Mouse (Mus musculus) adrenal gland, adult (tissue): ENCODE data around the gene Tbx3.
A peak's percentile ranks its signal among the peaks of the same experiment; 100 is the strongest.

Experiments used
- DNase-seq, 2 experiments: peaks; one replicate each; pipeline ENCODE4 v3.0.0; 2022 to 2023; ENCODE audit warnings: low spot score in 1 of 2; ENCODE audit not compliant: inconsistent age in 2 of 2

Gene Tbx3

DNA sequence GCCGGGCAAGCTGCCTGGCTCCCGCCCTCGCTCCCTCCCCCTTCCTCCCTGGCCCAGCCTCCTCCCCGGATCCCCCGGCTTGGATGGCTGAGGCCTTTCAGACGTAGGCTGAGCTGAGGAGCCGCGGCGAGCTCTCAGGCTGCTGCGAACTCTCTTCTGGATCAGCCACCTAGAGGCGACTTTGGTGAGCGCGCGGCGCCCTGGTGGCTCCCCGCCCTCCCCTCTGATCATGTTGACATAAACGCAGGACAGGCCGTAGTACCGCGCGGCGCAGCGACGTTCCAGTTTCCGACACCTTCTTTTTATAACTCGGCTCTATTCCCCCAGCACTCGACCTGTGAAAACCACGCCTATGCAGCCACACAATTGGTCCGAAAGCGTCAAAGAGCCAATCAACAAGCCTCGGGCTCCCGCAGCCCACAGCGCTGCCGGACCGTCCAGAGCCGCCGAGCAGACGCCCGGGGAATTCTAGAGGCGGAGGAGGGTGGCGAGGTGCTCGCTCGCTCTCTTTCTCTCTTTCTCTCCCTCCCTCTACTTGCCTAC, at the start of gene Tbx3:
Gene Tbx3, plus strand, starts transcription at position 104 of the 543 bp plus-strand sequence.
- peak; percentile 97 to 99 for DNase-seq

DNA sequence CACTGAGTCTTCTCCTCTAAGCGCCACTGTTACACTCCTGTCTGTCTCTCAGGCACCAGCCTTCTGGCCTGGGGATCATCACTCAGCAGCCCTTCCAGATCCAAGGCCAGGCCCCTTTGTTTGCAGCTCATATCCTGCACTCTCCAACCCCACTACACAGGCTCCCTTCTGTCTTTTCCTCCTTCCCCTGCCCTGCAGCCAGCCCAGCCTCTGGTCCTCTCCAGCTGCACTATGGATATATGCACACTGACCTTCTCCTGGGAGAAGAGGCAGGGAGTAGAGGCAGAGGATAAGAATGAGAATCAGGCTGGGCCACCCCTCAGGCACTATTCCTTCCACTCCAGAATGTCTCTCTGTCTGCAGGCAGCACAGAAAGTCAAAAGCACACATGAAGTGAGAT, 48.4 kb upstream of the Tbx3 start:
- DNase-seq = peak; percentile 63 to 76

DNA sequence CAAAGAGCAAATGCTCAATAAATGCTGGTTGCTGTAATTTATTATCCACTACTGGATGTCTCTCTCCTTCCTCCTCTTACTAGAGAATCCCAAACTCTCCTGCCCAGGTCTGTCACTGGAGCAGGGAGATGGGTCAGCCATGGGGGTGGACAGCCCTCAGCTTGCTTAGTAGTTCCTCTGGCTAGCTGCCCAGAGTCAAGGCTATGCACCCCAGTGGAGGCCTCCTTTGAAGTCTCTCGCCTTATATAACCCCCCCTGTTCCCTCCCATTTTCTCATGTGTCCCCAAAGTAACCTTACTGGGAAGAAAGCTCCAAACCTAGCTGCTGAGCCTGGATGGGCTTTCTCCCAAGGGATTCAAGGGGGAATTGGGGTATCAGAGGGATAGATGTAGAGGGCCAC, 45.9 kb upstream of the Tbx3 start:
- peak; percentile 94 to 96 for DNase-seq

DNA sequence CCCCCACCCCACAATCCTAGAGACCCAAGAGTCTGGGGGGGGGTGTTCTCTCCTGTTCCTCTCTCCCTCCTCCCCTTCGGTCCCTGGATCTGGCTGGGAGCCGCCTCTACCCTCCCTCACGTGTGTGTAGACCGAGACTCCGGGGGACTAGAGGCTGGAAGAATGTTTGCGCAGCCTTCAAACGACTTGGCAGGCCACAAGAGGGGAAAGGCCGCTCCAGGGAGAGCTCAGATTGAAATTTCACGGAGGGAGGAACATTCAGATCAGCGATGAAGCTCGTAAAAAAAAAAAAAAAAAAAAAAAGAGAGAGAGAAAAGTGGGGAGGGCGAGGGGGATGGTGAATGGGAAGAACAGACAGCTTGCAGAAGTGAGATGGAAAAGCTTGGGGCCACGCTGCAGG, 44.9 kb upstream of the Tbx3 start:
- DNase-seq = peak; percentile 89 to 90

DNA sequence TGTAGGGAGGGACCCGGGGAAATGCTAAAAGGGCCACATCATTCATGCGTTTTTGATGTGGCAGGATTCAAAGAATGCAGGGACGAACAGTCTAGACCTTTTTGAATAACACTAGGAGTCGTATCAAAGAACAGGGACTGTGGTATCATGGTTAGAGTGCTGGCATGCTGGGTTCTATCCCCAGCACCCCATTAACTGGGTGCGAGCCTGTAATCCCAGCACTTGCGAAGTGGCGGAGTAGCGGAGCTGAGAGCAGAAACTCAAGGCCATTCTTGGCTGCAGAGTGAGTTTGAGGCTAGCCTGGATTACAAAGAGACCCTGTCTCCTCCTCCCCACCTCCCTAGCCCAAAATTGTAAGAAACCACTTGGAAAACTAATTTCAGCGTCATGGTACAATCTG, 44.3 kb upstream of the Tbx3 start:
- no peak for DNase-seq

DNA sequence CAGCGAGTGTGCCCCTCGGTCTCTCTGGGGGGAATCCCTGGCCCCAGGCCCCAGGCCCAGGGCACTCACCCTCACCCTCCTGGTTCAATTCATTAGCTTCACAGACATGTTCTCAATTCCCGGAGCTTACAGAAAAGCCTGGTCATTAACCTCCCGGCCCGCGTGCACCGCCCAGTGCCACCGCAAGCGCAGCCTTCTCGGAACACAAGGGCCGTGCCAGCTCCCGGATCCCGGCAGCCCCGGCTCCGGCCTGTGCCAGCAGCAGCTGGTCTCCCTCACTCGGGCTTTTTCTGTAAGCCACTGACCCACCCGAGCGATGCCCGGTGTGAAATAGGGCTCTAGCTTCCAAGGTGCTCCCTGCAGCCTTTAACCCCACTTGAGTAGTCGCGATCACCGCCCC, 43.8 kb upstream of the Tbx3 start:
- DNase-seq = peak; percentile 78 to 91

DNA sequence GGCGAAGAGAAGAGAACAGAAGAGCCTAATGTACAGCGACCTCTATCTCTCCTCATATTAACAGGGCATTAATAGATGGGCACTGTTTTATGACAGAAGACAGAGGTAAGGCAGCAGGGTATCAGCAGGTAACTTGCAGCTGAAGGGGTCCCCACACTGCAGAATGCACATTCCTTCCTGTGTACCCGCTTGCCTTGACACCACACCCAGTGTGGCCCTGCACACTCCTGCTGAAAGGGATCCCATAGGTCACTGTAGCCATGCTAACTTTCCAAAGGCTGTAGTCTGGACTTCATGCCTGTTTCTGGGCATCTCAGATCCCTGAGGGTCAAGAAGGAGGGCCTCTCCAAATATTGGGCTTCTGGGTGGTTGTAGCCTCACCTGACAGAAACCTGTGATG, 42.4 kb upstream of the Tbx3 start:
- DNase-seq = peak in 1 of 2 experiments; percentile 55

DNA sequence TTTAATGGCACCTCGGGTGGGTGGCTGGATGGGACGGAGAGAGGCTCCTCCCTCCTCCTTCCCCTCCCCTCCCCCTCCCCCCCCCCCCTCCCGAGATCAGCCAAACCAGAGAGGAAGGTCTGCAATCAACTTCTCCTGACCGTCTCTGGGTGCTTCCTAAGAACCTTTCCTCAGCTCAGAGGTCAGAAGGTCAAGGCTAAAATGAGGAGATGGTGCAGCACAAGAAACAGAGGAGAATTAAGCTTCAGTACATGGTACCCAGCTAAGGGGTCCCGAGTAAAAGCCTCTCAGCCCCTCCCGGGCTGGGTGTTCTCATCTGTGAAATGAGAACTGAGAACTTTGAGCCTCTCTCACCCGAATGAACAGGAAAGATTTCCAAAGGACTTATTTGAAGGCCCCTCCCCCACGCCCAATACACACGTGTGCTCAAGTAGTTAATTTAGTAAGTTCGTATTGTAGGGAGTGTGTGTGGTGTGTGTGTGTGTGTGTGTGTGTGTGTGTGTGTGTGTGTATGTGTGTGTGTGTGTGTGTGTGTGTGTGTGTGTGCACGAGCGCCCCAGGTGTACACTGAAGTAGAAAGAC, 41.6 kb upstream of the Tbx3 start:
- peak in 1 of 2 experiments; percentile 70 for DNase-seq

DNA sequence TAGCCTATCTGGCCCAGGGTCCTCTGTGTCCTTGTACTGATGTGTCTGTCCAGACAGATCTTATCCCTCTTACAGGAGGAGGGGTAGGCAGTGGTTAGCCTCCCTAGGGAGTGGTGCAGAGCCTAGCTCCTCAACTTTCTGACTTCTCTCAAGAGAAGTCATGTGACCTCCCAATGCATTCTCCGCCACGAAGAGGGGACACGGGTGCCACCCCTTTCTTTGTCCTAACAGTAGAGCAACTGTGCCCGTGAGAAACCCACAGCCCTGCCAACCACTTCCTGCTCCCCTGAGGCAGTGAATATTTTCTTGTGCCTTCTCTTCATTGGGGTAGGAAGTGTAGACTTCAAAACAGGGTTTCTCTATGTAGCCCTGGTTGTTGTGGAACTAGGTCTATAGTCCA, 36.9 kb upstream of the Tbx3 start:
- DNase-seq = peak in 1 of 2 experiments; percentile 33

DNA sequence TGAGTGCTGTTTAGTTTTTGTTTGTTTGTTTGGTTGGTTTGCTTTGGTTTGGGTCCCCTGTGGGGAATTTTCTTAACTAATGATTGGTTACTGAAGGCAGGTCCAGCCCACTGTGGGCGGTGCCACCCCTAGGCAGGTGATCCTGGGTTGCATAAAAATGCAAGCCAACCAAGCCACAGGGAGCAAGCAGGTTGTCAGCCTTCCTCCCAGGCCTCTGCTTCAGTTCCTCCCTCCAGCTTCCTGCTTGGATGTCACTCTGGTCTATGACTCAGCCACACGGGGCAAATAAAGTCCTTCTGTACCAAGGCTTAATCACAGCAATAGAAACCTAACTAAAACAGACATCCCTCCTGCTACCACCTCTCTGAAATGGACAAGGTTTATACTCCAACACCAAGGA, 35.6 kb upstream of the Tbx3 start:
- DNase-seq = peak; percentile 76 to 83

DNA sequence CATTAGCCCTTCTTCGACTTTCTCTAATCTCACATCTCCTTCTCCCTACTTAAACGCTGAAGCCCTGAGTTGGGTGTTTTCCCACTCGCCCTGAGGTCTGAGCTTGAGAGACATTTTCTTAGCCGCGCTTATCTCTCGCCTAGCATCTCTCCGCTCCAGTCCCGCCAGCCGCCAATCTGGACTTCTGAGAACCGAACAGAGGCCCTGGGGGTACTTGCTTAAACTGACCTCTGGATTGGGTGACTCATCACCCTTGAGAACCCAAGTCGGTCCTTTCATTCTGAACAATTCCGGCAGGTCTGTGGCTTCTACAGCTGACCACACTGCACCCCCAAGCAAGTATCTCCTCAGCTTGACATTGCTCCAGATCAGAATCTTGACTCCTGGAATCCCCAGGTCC, 32.2 kb upstream of the Tbx3 start:
- peak; percentile 68 to 89 for DNase-seq

DNA sequence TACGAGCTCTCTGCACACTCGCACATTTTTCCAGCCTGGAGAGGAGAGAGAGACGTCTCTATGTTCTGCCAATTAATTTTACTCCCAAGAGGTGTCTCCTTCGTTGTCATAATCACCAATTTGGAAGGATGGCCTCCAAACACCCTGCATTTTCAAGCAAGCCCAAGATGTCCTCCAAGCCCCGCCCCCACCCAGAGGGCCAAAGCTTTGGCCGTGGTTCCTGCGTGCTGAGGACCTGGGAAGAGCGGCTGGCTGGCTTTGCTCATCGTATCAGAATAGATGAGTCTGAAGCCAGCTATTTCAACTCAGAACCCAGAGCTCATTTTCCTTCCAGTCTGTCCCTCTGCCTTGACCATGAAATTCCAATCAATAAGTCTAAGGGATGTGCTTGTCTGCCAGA, 29.4 kb upstream of the Tbx3 start:
- DNase-seq = no peak

DNA sequence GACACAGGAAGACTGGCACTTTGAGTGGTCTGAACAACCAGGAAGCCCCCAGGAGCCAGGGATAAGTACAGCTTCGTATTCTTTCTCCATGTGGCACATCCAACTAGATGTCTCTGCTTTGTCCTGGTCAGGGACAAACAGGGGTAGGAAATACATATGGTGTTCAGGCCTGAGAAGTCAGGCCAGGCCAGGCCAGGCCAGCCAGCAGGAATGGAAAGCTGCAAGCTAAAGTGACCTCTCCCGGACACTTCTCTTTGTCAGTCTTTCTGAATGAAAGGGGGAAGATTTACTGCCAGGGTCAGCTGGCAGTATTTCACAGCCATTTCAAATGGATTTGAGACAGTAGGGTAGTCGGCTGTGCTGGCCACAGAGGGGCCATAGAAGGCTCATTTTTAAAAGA, 28.8 kb upstream of the Tbx3 start:
- DNase-seq = peak in 1 of 2 experiments; percentile 79

DNA sequence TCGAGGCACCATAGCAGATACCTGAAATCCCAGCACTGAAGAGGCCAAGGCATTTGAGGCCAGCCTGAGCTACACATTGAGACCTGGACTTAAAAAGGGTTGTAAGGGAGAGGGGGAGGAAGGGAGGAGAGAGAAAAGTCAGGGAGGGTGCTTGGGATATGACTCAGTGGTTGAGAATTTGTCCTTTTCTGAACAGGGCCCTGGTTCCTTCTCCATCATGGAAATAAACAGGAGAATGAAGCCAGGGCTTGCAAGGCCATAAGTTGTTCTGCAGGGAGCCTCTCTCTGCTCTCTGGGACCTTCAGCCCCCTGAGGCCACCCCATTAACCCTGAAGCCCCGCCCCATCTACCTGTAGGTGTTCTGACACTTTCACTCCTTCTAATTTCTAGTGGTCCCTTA, 23.5 kb upstream of the Tbx3 start:
- peak; percentile 59 to 84 for DNase-seq

DNA sequence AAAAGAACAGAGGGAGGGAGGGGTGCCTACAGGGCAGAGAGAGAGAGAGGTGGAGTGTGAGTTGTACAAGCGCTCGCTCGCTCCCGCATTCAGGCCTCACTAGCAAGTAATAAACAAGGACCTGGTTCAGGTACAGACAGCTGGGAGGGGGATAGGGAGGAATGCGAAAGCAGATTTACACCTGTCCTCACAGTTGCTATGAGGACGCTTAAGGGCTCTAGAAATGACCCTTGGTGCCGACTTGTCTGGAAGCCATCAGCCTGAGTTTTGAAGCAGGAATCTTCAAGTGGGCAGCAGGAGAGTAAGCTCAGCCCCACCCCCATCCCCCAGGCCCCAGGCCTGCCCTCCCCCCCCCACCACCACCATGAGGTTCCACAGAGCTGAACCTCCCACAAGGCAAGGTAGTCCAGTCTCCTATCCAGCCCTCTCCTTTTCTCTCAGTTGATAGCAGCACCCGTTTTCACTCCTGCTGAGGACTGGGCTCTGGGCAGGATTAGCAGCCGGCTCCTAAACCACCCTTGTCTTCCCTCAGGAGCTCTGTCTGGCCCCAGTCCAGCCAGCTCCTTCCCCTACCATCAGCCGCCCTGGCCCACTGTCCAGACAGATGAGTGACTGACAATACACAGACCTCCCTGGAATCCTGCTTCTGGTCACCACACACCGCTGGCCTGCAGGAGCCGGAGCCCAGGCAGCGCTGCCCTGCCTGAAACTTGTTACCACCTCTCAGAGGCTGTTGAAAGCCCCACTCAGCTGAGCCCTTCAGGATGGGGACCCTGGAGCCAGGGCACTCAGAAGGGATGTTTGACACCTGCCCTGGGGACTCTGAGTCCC, 19.1 kb upstream of the Tbx3 start:
- peak in 1 of 2 experiments; percentile 61 for DNase-seq

DNA sequence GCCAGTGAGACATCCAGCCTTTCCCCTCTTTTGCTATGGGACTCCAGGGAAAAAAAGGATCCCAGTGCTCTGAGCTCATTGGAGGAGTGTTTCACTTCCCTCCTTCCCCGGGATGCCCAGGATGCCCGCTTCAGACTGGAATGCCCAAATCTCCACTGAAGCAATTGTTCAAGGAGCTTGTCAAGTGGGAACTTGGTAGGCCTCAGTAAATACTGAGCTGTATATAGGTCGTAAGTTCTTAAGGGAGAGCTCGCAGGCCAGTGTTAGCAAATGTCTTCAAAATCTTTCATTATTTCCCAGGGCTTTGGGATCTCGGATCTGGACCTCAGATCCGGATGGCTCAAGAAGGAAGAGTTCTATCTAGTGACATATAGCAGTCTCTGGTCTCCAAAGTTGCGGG, 14.1 kb upstream of the Tbx3 start:
- DNase-seq = no peak

DNA sequence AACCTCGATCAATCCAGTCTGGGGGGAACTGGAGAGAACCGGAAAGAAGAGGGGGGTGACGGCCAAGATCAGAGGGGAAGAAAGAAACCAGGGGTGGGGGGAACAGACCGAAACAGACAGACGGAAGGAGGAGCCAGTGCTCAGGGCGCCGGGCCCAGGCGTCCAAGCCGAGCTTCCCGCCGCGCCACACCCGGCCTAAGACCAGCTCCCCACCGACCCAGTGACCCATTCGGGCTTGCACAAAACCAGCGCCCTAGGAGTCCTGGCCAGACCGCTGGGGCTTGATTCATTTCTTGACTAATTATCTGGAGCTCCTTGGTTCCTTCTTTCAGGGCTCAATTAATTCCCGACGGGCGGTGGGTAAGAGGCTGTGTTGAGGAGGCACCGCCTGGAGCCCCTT, 13.6 kb upstream of the Tbx3 start:
- DNase-seq = no peak

DNA sequence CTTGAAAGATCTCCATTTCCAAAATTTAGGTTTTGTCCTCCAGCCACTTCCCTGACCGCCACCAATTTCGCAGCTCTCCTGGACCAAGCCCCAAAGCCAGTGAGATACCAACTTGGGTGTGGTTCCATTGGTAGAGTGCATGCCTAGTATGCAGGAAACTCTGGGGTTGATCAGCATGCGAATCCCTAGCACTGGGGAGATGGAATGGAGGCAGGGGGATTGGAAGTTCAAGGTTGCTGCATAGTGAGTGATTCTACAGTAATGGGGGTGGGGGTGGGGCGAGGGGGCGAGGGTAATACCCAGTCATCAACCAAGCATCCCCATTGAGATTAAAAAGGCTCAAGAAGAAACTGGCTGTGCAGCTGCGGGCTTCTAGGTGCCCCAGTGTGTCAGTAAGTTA, 13.1 kb upstream of the Tbx3 start:
- DNase-seq = no peak

DNA sequence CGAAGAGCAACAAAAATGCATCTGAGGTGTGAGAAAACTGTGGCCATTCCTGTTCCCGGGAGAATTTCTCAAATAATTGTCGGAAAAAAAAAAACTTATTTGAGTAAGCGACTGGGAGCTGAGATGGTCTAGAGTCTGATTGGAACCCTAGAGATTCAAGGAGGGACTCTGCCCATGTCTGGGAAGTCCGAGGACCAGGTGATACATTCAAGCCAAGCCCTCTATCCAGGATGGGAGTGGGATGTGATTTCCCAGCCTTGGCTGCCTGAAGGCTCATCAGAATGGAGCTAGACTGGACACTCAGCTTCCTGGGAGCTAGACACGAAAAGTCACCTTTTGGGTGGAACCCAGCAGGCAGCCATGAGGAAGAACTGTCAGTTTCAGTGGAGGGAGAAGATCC, 12.7 kb upstream of the Tbx3 start:
- no peak for DNase-seq

DNA sequence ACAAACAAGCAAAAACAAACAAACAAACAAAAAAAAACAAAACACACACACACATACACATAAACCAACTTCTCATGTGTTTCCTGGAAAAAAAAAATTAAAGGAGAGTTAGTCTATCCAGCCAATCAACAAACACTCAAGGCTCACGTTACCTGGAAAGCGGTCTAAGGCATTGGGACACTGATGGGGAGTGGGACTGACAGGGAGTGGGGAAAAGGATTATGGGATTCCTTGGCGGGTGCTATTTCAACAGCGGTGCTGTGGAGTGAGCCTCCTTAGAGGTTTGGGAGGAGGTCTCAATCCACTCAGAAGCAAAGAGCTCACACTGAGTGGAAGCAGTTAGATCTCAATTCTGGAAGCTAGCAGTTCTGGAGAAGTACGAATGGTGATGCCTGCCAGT, 12.1 kb upstream of the Tbx3 start:
- DNase-seq = no peak

DNA sequence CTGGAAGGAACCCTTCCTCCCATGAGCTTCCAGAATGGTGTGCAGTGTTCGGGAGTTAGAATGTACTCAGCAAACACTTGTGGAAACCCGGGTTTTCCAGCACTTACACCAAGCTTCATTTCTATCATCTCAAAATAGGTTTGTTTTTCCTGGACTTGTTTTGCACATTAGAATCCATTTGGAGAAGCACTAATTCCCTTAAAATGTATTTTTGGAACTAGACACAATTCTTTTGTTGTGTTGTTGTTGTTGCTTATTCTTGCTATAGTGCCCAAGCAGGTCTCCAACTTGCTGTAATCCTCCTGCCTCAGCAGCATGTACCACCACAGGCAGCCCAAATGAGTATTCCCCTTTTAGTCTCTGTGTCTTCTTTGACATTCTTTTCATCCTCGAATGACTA, 11.4 kb upstream of the Tbx3 start:
- DNase-seq = peak in 1 of 2 experiments; percentile 29
